Mouse (Mus musculus) CH12.LX (cell line): ENCODE measurements around the gene H2al1m. TPM values are rescaled to one million over a fixed set of nuclear protein-coding genes. Genes with fewer than 3 reads are reported as not detected.
"Not testable (repeated sequence)": the region's sequence is repeated elsewhere in the genome, so short reads cannot be mapped to it uniquely, and the experiment has no call there.

ENCODE experiments used
- DNase-seq: peaks from one replicate; pipeline ENCODE4 v3.0.0-alpha.2; 2013; ENCODE audit errors: extremely low read depth
- H3K27ac ChIP-seq: 2 replicates; pipeline ENCODE4 v1.5.1; 2012; ENCODE audit warnings: low read depth, mild to moderate bottlenecking, control low read depth, moderate library complexity; ENCODE audit not compliant: insufficient read depth
- H3K27me3 ChIP-seq: replicated peaks from 2 replicates; pipeline ENCODE3; 2012; ENCODE audit warnings: inconsistent platforms
- H3K36me3 ChIP-seq, 2 experiments: replicated peaks in 1 of 2; 2 replicates each; pipeline versions ENCODE3 to v1.6.1; 2012; ENCODE audit warnings: inconsistent platforms in 1 of 2, low read length in 1 of 2, mild to moderate bottlenecking in 1 of 2, mixed read lengths in 1 of 2, moderate library complexity in 1 of 2; ENCODE audit not compliant: control insufficient read depth in 1 of 2, insufficient read depth in 1 of 2
- H3K4me1 ChIP-seq, 2 experiments: 2 replicates each; pipeline ENCODE4 v1.6.1; 2012; ENCODE audit warnings: inconsistent platforms in 1 of 2, moderate library complexity in 1 of 2; ENCODE audit not compliant: insufficient read depth in 2 of 2, control insufficient read depth in 1 of 2
- H3K4me2 ChIP-seq: 2 replicates; pipeline ENCODE4 v1.6.1; 2012; ENCODE audit warnings: low read depth, mild to moderate bottlenecking, control low read depth; ENCODE audit not compliant: poor library complexity, insufficient read depth, severe bottlenecking
- H3K4me3 ChIP-seq, 3 experiments: fragments of 150-350 bp in 1 of 3; sonication (generic) in 1 of 3; replicated peaks in 1 of 3; 2 replicates each; pipeline versions ENCODE3 to v1.5.1; 2011 to 2012; ENCODE audit warnings: low read depth in 2 of 3, low read length in 2 of 3, mild to moderate bottlenecking in 2 of 3, moderate library complexity in 2 of 3, control low read depth in 1 of 3, improper control_type of control experiment in 1 of 3, inconsistent platforms in 1 of 3, mixed read lengths in 1 of 3; ENCODE audit not compliant: poor library complexity in 1 of 3
- H3K79me2 ChIP-seq: replicated peaks from 2 replicates; pipeline ENCODE4 v1.6.1; 2012; ENCODE audit warnings: mild to moderate bottlenecking, moderate library complexity; ENCODE audit not compliant: control insufficient read depth, poor library complexity, insufficient read depth, severe bottlenecking; ENCODE audit errors: extremely low read depth
- H3K9ac ChIP-seq: 2 replicates; pipeline ENCODE4 v1.6.1; 2012; ENCODE audit warnings: low read depth, mild to moderate bottlenecking, control low read depth, moderate library complexity; ENCODE audit not compliant: insufficient read depth
- H3K9me3 ChIP-seq: replicated peaks from 2 replicates; pipeline ENCODE3; 2012; ENCODE audit warnings: low read length, inconsistent platforms, mixed read lengths
- ELF1 ChIP-seq: IDR thresholded peaks from 2 replicates; pipeline ENCODE4 v1.6.1; 2014; ENCODE audit warnings: low read depth, mild to moderate bottlenecking, inconsistent platforms, low read length, improper control_type of control experiment
- NELFE ChIP-seq: IDR thresholded peaks from 2 replicates; pipeline ENCODE4 v1.6.1; 2011; ENCODE audit warnings: low read depth, low read length, improper control_type of control experiment
- POLR2A ChIP-seq: IDR thresholded peaks from 2 replicates; pipeline ENCODE4 v1.6.1; 2011; ENCODE audit warnings: low read depth, mild to moderate bottlenecking, improper control_type of control experiment, low read length
- SIN3A ChIP-seq: IDR thresholded peaks from 2 replicates; pipeline ENCODE4 v1.6.1; 2012; ENCODE audit warnings: low read length, improper control_type of control experiment, inconsistent platforms
- TBP ChIP-seq: conservative IDR thresholded peaks from 2 replicates; pipeline ENCODE4 v1.6.1; 2011; ENCODE audit warnings: low read depth, low read length, improper control_type of control experiment
- ZNF384 ChIP-seq: IDR thresholded peaks from 2 replicates; pipeline ENCODE4 v1.6.1; 2012; ENCODE audit warnings: low read depth, low read length, improper control_type of control experiment, inconsistent platforms
- dilution Hi-C: fragments of 300-500 bp; cut with MboI; formaldehyde crosslinking; loops from 2 replicates; pipeline ENCODE4 v1.14.3; 2020; ENCODE audit warnings: low sequenced_read_pairs; ENCODE audit not compliant: extremely low pct_unique_long_range_greater_than_20kb, extremely low pct_ligation_motif_present
- in situ Hi-C: fragments of 300-500 bp; cut with MboI; formaldehyde crosslinking; loops from 3 replicates; pipeline ENCODE4 v1.14.3; 2019; ENCODE audit warnings: low sequenced_read_pairs, low pct_ligation_motif_present, low pct_unique_long_range_greater_than_20kb, mixed read lengths
- polyA plus RNA-seq: library from polyadenylated mRNA; unstranded; fragments of >175 nt; gene quantifications from 2 replicates; pipeline ENCODE4 v1.2.1, GENCODE M21; 2012; ENCODE audit warnings: low read depth; ENCODE audit not compliant: insufficient read length
- total RNA-seq, 2 experiments: library from RNA; depleted of rRNA; stranded (reverse); fragments of 300-350 nt in 1 of 2; fragments of >200 nt in 1 of 2; gene quantifications; 2 replicates each; pipeline ENCODE4 v1.2.3; 2012 to 2014

The H2al1m gene
- total and polyA plus RNA-seq, 3 experiments: not detected

- H3K27me3 ChIP-seq, dilution Hi-C loops: not testable (repeated sequence)
Observed at GRCm38 (mm10) chrX:9316457-9316856, 32.9 kb downstream of the H2al1m start.

GRCm38 (mm10) chrX:9327954-9328353 is 44.4 kb downstream of the H2al1m start:
- H3K36me3 ChIP-seq, in situ Hi-C loops: not testable (repeated sequence)

More at GRCm38 (mm10) chrX:9316457-9316856, 32.9 kb downstream of the H2al1m start:
- DNase-seq, H3K79me2 ChIP-seq, H3K27ac ChIP-seq, in situ Hi-C loops, H3K36me3 ChIP-seq, H3K4me2 ChIP-seq, H3K4me3 ChIP-seq, H3K9ac ChIP-seq, H3K9me3 ChIP-seq, H3K4me1 ChIP-seq: not testable (repeated sequence)

GRCm38 (mm10) chrX:9332366-9332962 is 48.9 kb downstream of the H2al1m start:
- dilution Hi-C loops, H3K79me2 ChIP-seq, H3K4me1 ChIP-seq, H3K27me3 ChIP-seq, in situ Hi-C loops, H3K36me3 ChIP-seq, H3K9me3 ChIP-seq: not testable (repeated sequence)
- peak overlapping the region; percentile 56 for H3K4me2 ChIP-seq
- H3K4me3 ChIP-seq: peak overlapping the region; percentile 40 to 77 (median 60)
- peak overlapping the region; percentile 41; the same call in 1 of the 2 replicates for H3K27ac ChIP-seq
- H3K9ac ChIP-seq: peak overlapping the region; percentile 63
- TF ChIP-seq POLR2A: peak; percentile 55
- peak; percentile 57; the same call in 1 of the 2 replicates for TF ChIP-seq SIN3A
- peak; percentile 63 for TF ChIP-seq TBP
- 0 out of 2 replicates have a peak, but pooled peaks have one; percentile 33 for TF ChIP-seq NELFE
- TF ChIP-seq ELF1: peak; percentile 72
- DNase-seq: peak; percentile 59

More at GRCm38 (mm10) chrX:9327954-9328353, 44.4 kb downstream of the H2al1m start:
- DNase-seq, H3K4me3 ChIP-seq, H3K27me3 ChIP-seq, H3K4me2 ChIP-seq, H3K9me3 ChIP-seq, H3K9ac ChIP-seq, H3K79me2 ChIP-seq, H3K4me1 ChIP-seq, H3K27ac ChIP-seq, dilution Hi-C loops: not testable (repeated sequence)

GRCm38 (mm10) chrX:9333035-9333434 is 49.5 kb downstream of the H2al1m start:
- peak overlapping the region; percentile 41; the same call in 1 of the 2 replicates for H3K27ac ChIP-seq
- dilution Hi-C loops, H3K4me1 ChIP-seq, in situ Hi-C loops, H3K27me3 ChIP-seq, H3K9me3 ChIP-seq, H3K36me3 ChIP-seq, H3K79me2 ChIP-seq, H3K9ac ChIP-seq: not testable (repeated sequence)
- peak; percentile 33 for DNase-seq
- peak; percentile 19; the same call in 1 of the 2 replicates for TF ChIP-seq ZNF384
- H3K4me2 ChIP-seq: peak overlapping the region; percentile 56
- H3K4me3 ChIP-seq: peak overlapping the region in 2 of 3 experiments; percentile 13 to 41

Other genes with a start within 250 kb of the H2al1m start
- not detected in 2 replicates for gene Fthl17f, start 220.7 kb upstream of the H2al1m start, total RNA-seq (2012; rRNA removed)
- gene Fthl17f, start 220.7 kb upstream of the H2al1m start, total RNA-seq (2014; rRNA removed): not detected in 2 replicates
- not detected in 2 replicates for gene Fthl17f, start 220.7 kb upstream of the H2al1m start, polyA plus RNA-seq
- not detected in 2 replicates for gene 4930402K13Rik, start 179.2 kb upstream of the H2al1m start, total RNA-seq (2012; rRNA removed)
- not detected in 2 replicates for gene 4930402K13Rik, start 179.2 kb upstream of the H2al1m start, total RNA-seq (2014; rRNA removed)
- not detected in 2 replicates for gene 4930402K13Rik, start 179.2 kb upstream of the H2al1m start, polyA plus RNA-seq
- not detected in 2 replicates for gene Lancl3, start 83.9 kb upstream of the H2al1m start, total RNA-seq (2012; rRNA removed)
- gene Lancl3, start 83.9 kb upstream of the H2al1m start, total RNA-seq (2014; rRNA removed): not detected in 2 replicates
- gene Lancl3, start 83.9 kb upstream of the H2al1m start, polyA plus RNA-seq: 0.07 TPM in 1 of 2 replicates, not detected in the other
- gene Gm14862, start 26.9 kb upstream of the H2al1m start, total RNA-seq (2012; rRNA removed): not detected in 2 replicates
- not detected in 2 replicates for gene Gm14862, start 26.9 kb upstream of the H2al1m start, total RNA-seq (2014; rRNA removed)
- gene Gm14862, start 26.9 kb upstream of the H2al1m start, polyA plus RNA-seq: not detected in 2 replicates
- 0.68 and 0.88 TPM in 2 replicates for gene Xk, start 11.0 kb upstream of the H2al1m start, total RNA-seq (2012; rRNA removed)
- 0.05 and 0.08 TPM in 2 replicates for gene Xk, start 11.0 kb upstream of the H2al1m start, total RNA-seq (2014; rRNA removed)
- 0.35 and 0.44 TPM in 2 replicates for gene Xk, start 11.0 kb upstream of the H2al1m start, polyA plus RNA-seq
- not detected in 2 replicates for gene H2al1k, start 66.9 kb downstream of the H2al1m start, total RNA-seq (2012; rRNA removed)
- gene H2al1k, start 66.9 kb downstream of the H2al1m start, total RNA-seq (2014; rRNA removed): not detected in 2 replicates
- gene H2al1k, start 66.9 kb downstream of the H2al1m start, polyA plus RNA-seq: not detected in 2 replicates
- gene Cybb, start 204.0 kb downstream of the H2al1m start, total RNA-seq (2012; rRNA removed): 46.3 and 57.0 TPM in 2 replicates
- gene Cybb, start 204.0 kb downstream of the H2al1m start, total RNA-seq (2014; rRNA removed): 111 TPM in 2 replicates
- gene Cybb, start 204.0 kb downstream of the H2al1m start, polyA plus RNA-seq: 126 and 127 TPM in 2 replicates